Mouse (Mus musculus): Measurements from ENCODE around the gene Gpr152. TPM values are rescaled to one million over a fixed set of nuclear protein-coding genes. Genes with fewer than 3 reads are reported as not detected.
A peak's percentile ranks its signal among the peaks of the same experiment; 100 is the strongest.

The Gpr152 gene
- total and polyA plus RNA-seq, 3 experiments, result 0.03 TPM; not detected in 2

- Histone ChIP-seq H3K27ac (ENCODE audit: control insufficient read depth, low read depth, low read length) (peak overlapping the region; percentile 9; the same call in 1 of the 2 replicates), H3K9ac (ENCODE audit: control insufficient read depth, low read depth, low read length, poor library complexity, severe bottlenecking) (peak overlapping the region; percentile 99), H3K36me3 (ENCODE audit: control insufficient read depth in 1 of 2, insufficient read depth in 2 of 2, low read length in 2 of 2) (peaks cover 6 to 19% of the 10 kb centered on the region in 2 experiments; a peak in 3 of 4 replicates), H3K9me3 (replicated peaks; ENCODE audit: insufficient read depth, low read length) (no peaks in the 10 kb centered on the region), H3K4me3 (ENCODE audit: control insufficient read depth in 1 of 2, insufficient read depth in 1 of 2, low read depth in 2 of 2, low read length in 2 of 2) (peak overlapping the region; percentile 85 to 88), H3K27me3 (ENCODE audit: control insufficient read depth in 1 of 2, insufficient read depth in 2 of 2, low read length in 2 of 2) (no peaks in the 10 kb centered on the region), H3K4me1 (ENCODE audit: control insufficient read depth in 1 of 2, insufficient read depth in 2 of 2, low read length in 2 of 2) (peaks cover 6 to 20% of the 10 kb centered on the region in 2 experiments), H3K79me2 (ENCODE audit: control insufficient read depth, insufficient read depth, low read length, poor library complexity) (peaks cover 28% of the 10 kb centered on the region)
- TF ChIP-seq EP300 (IDR thresholded peaks at IDR 0.05; ENCODE audit: low read depth in 1 of 2, low read length in 2 of 2) (no peak), ELF1 (IDR thresholded peaks at IDR 0.05; ENCODE audit: low read depth, low read length) (no peak), TCF12 (IDR thresholded peaks at IDR 0.05; ENCODE audit: low read depth, low read length) (no peak), ZMIZ1 (IDR thresholded peaks at IDR 0.05; ENCODE audit: low read depth, low read length) (no peak), CHD1 (IDR thresholded peaks at IDR 0.05; ENCODE audit: low read depth, low read length) (no peak), SMC3 (IDR thresholded peaks at IDR 0.05; ENCODE audit: low read depth, low read length) (no peak), ZNF384 (IDR thresholded peaks at IDR 0.05; ENCODE audit: low read depth, low read length) (no peak), ETS1 (IDR thresholded peaks at IDR 0.05; ENCODE audit: low read depth, low read length) (no peak), MYB (IDR thresholded peaks at IDR 0.05; ENCODE audit: low read depth, low read length) (no peak), E2F4 (IDR thresholded peaks at IDR 0.05; ENCODE audit: borderline replicate concordance, low read depth, low read length) (no peak), JUND (IDR thresholded peaks at IDR 0.05; ENCODE audit: low read depth, low read length) (no peak), BHLHE40 (IDR thresholded peaks at IDR 0.05; ENCODE audit: borderline replicate concordance, low read depth, low read length) (no peak)
- DNase-seq (ENCODE audit: low read depth, low spot score), result peak; percentile 11
Observed at GRCm38 (mm10) chr19:4193129-4193528, 53.5 kb downstream of the Gpr152 start.

GRCm38 (mm10) chr19:4194021-4194724, 54.6 kb downstream of the Gpr152 start:
- no peaks in the 10 kb centered on the region for H3K9me3 ChIP-seq (replicated peaks; ENCODE audit: insufficient read depth, low read length)
- H3K9ac ChIP-seq (ENCODE audit: control insufficient read depth, low read depth, low read length, poor library complexity, severe bottlenecking), result no peak overlapping the region
- H3K27ac ChIP-seq (ENCODE audit: control insufficient read depth, low read depth, low read length), result 0 out of 2 replicates have a peak overlapping the region, but pooled peaks have one; percentile 5
- peaks cover 28% of the 10 kb centered on the region for H3K79me2 ChIP-seq (ENCODE audit: control insufficient read depth, insufficient read depth, low read length, poor library complexity)
- TF ChIP-seq POLR2AphosphoS2 (IDR thresholded peaks at IDR 0.05; ENCODE audit: low read length) (peak; percentile 59; the same call in 1 of the 2 replicates), NELFE (IDR thresholded peaks at IDR 0.05; ENCODE audit: low read depth, low read length) (no peak), ETS1 (IDR thresholded peaks at IDR 0.05; ENCODE audit: low read depth, low read length) (no peak), POLR2A (IDR thresholded peaks at IDR 0.05; ENCODE audit: control insufficient read depth in 1 of 2, insufficient read depth in 1 of 2, low read depth in 1 of 2, low read length in 2 of 2, poor library complexity in 1 of 2) (peak; percentile 27 to 44; a peak in 2 of 4 replicates), EP300 (IDR thresholded peaks at IDR 0.05; ENCODE audit: low read depth in 1 of 2, low read length in 2 of 2) (peak in 1 of 2 experiments; percentile 9; a peak in 1 of 4 replicates)
- H3K36me3 ChIP-seq (ENCODE audit: control insufficient read depth in 1 of 2, insufficient read depth in 2 of 2, low read length in 2 of 2), result peaks cover 6 to 19% of the 10 kb centered on the region in 2 experiments; a peak in 3 of 4 replicates
- H3K4me3 ChIP-seq (ENCODE audit: control insufficient read depth in 1 of 2, insufficient read depth in 1 of 2, low read depth in 2 of 2, low read length in 2 of 2), result no peak overlapping the region
- DNase-seq (ENCODE audit: low read depth, low spot score), result peak; percentile 70
- no peaks in the 10 kb centered on the region for H3K27me3 ChIP-seq (ENCODE audit: control insufficient read depth in 1 of 2, insufficient read depth in 2 of 2, low read length in 2 of 2)
- H3K4me1 ChIP-seq (ENCODE audit: control insufficient read depth in 1 of 2, insufficient read depth in 2 of 2, low read length in 2 of 2), result peaks cover 6 to 20% of the 10 kb centered on the region in 2 experiments

All from MEL (cell line).